Mouse (Mus musculus): ENCODE data around the gene Nckap5. TPM values are rescaled to one million over a fixed set of nuclear protein-coding genes. Genes with fewer than 3 reads are reported as not detected.

Gene Nckap5
- polyA plus RNA-seq, 1 experiment from 2014 or later: 0.67 TPM

DNA sequence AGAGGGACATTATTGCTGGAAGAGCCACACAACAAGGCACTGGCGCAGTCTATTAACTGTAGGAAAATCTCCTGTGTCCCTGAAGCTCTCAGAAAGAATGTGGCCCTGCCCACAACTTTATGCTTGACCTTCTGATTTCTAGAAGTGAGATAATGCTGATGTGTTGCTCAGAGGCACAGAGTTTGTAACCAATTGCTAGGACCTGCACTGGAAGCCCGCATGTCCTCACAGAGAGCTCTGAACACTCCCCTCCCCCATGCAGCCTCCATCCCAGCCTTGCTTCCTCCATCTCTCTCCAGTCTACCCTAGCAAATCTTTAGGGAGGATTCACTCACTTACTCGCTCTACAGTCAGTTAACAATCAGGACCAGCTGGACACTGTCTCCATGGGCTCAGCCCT is 346.9 kb downstream of the Nckap5 start:
- Histone ChIP-seq H3K9ac (ENCODE audit: low read depth, low read length) (no peak overlapping the region), H3K4me2 (no peak overlapping the region), H3K9me3 (ENCODE audit: control insufficient read depth, low read length) (no peaks in the 10 kb centered on the region), H3K4me3 (ENCODE audit: low read depth, low read length) (no peak overlapping the region), H3K27me3 (replicated peaks; ENCODE audit: control insufficient read depth, insufficient read depth, low read length) (no peaks in the 10 kb centered on the region), H3K36me3 (ENCODE audit: control insufficient read depth, insufficient read depth, low read length) (no peaks in the 10 kb centered on the region), H3K4me1 (replicated peaks; ENCODE audit: control insufficient read depth, insufficient read depth, low read length) (no peaks in the 10 kb centered on the region), H3K27ac (ENCODE audit: low read depth, low read length) (no peak overlapping the region)
- DNase-seq (ENCODE audit: low spot score) (no peak), ATAC-seq (replicated peaks; ENCODE audit: low FRiP score) (no peak)
- 71% methylated on average over 3 of the region's 3 CpGs for WGBS

- ATAC-seq (replicated peaks; ENCODE audit: low FRiP score): no peak
- H3K27me3 ChIP-seq (replicated peaks; ENCODE audit: control insufficient read depth, insufficient read depth, low read length): no peaks in the 10 kb centered on the region
- DNase-seq (ENCODE audit: low spot score): no peak
- H3K36me3 ChIP-seq (ENCODE audit: control insufficient read depth, insufficient read depth, low read length): no peaks in the 10 kb centered on the region
- H3K4me3 ChIP-seq (ENCODE audit: low read depth, low read length): no peak overlapping the region
- no peak overlapping the region for H3K27ac ChIP-seq (ENCODE audit: low read depth, low read length)
- no peak overlapping the region for H3K4me2 ChIP-seq
- H3K4me1 ChIP-seq (replicated peaks; ENCODE audit: control insufficient read depth, insufficient read depth, low read length): no peaks in the 10 kb centered on the region
- H3K9ac ChIP-seq (ENCODE audit: low read depth, low read length): no peak overlapping the region
- 57% methylated on average over 7 of the region's 7 CpGs for WGBS
- no peaks in the 10 kb centered on the region for H3K9me3 ChIP-seq (ENCODE audit: control insufficient read depth, low read length)
Measured at GRCm38 (mm10) chr1:126481459-126482228, 349.0 kb downstream of the Nckap5 start.

DNA sequence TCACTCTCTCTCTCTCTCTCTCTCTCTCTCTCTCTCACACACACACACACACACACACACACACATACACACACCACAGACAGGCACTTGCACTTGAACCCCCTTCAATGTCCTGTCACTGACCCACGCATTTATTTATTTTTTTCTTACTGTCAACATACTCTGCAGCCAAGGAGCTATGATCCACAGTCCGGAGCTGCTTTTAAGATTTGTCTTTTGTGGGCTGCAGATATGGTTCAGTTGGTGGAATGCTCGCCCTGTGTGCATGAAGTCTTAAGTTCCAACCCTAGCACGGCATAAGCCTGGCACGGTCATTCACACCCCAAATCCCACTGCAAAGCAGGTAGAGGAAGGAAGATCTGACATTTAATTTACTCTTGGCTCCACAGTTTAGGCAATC is 357.6 kb downstream of the Nckap5 start:
- no peak for ATAC-seq (replicated peaks; ENCODE audit: low FRiP score)
- 62% methylated on average over 5 of the region's 5 CpGs for WGBS

GRCm38 (mm10) chr1:126471419-126471818 is 359.2 kb downstream of the Nckap5 start:
- Histone ChIP-seq H3K4me2 (no peak overlapping the region), H3K4me1 (replicated peaks; ENCODE audit: control insufficient read depth, insufficient read depth, low read length) (no peaks in the 10 kb centered on the region), H3K9me3 (ENCODE audit: control insufficient read depth, low read length) (no peaks in the 10 kb centered on the region), H3K27me3 (replicated peaks; ENCODE audit: control insufficient read depth, insufficient read depth, low read length) (no peaks in the 10 kb centered on the region), H3K36me3 (ENCODE audit: control insufficient read depth, insufficient read depth, low read length) (no peaks in the 10 kb centered on the region), H3K27ac (ENCODE audit: low read depth, low read length) (no peak overlapping the region), H3K9ac (ENCODE audit: low read depth, low read length) (no peak overlapping the region), H3K4me3 (ENCODE audit: low read depth, low read length) (no peak overlapping the region)
- ATAC-seq (replicated peaks; ENCODE audit: low FRiP score) (no peak), DNase-seq (ENCODE audit: low spot score) (no peak)
- 62% methylated on average over 2 of the region's 2 CpGs for WGBS

More for the DNA sequence above, 357.6 kb downstream of the Nckap5 start:
- H3K27ac ChIP-seq (ENCODE audit: low read depth, low read length): no peak overlapping the region
- no peak overlapping the region for H3K4me2 ChIP-seq
- H3K9me3 ChIP-seq (ENCODE audit: control insufficient read depth, low read length): no peaks in the 10 kb centered on the region
- H3K27me3 ChIP-seq (replicated peaks; ENCODE audit: control insufficient read depth, insufficient read depth, low read length): no peaks in the 10 kb centered on the region
- no peaks in the 10 kb centered on the region for H3K36me3 ChIP-seq (ENCODE audit: control insufficient read depth, insufficient read depth, low read length)
- H3K4me3 ChIP-seq (ENCODE audit: low read depth, low read length): no peak overlapping the region
- H3K9ac ChIP-seq (ENCODE audit: low read depth, low read length): no peak overlapping the region
- no peak for DNase-seq (ENCODE audit: low spot score)
- H3K4me1 ChIP-seq (replicated peaks; ENCODE audit: control insufficient read depth, insufficient read depth, low read length): no peaks in the 10 kb centered on the region

DNA sequence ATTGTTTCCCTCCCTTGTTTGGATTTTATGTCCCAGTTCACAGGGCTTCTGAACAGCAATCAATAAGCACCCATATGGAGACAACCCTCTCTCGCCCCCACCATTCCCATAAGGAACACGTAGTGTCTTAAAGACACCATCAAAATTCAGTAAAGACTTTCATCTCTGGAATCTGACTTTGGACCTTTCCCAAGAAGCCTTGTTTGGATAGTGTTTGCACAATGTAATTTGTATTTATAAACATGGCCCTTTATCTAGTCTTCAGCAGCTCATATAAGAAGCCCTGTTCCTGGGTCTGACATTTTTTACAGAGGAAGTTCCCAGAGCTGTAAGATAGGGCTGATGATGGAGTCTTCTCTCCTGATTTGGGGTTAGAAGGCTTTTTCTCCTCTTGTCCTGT is 359.7 kb downstream of the Nckap5 start:
- Histone ChIP-seq H3K9me3 (ENCODE audit: control insufficient read depth, low read length) (no peaks in the 10 kb centered on the region), H3K27me3 (replicated peaks; ENCODE audit: control insufficient read depth, insufficient read depth, low read length) (no peaks in the 10 kb centered on the region), H3K9ac (ENCODE audit: low read depth, low read length) (no peak overlapping the region), H3K4me3 (ENCODE audit: low read depth, low read length) (no peak overlapping the region), H3K4me1 (replicated peaks; ENCODE audit: control insufficient read depth, insufficient read depth, low read length) (no peaks in the 10 kb centered on the region), H3K4me2 (no peak overlapping the region), H3K36me3 (ENCODE audit: control insufficient read depth, insufficient read depth, low read length) (no peaks in the 10 kb centered on the region), H3K27ac (ENCODE audit: low read depth, low read length) (no peak overlapping the region)
- DNase-seq (ENCODE audit: low spot score) (no peak), ATAC-seq (replicated peaks; ENCODE audit: low FRiP score) (no peak)
- WGBS: 76% methylated on average over 2 of the region's 2 CpGs

- H3K9ac ChIP-seq (ENCODE audit: low read depth, low read length): no peak overlapping the region
- H3K4me2 ChIP-seq: no peak overlapping the region
- no peak overlapping the region for H3K4me3 ChIP-seq (ENCODE audit: low read depth, low read length)
- 62% methylated on average over 5 of the region's 5 CpGs for WGBS
- ATAC-seq (replicated peaks; ENCODE audit: low FRiP score): no peak
- H3K27ac ChIP-seq (ENCODE audit: low read depth, low read length): no peak overlapping the region
- DNase-seq (ENCODE audit: low spot score): no peak
- H3K27me3 ChIP-seq (replicated peaks; ENCODE audit: control insufficient read depth, insufficient read depth, low read length): no peaks in the 10 kb centered on the region
- H3K36me3 ChIP-seq (ENCODE audit: control insufficient read depth, insufficient read depth, low read length): no peaks in the 10 kb centered on the region
- H3K9me3 ChIP-seq (ENCODE audit: control insufficient read depth, low read length): no peaks in the 10 kb centered on the region
- H3K4me1 ChIP-seq (replicated peaks; ENCODE audit: control insufficient read depth, insufficient read depth, low read length): no peaks in the 10 kb centered on the region
Measured at GRCm38 (mm10) chr1:126469818-126470544, 360.6 kb downstream of the Nckap5 start.

GRCm38 (mm10) chr1:126461527-126462354 is 368.9 kb downstream of the Nckap5 start:
- 26% methylated on average over 11 of the region's 11 CpGs for WGBS
- no peaks in the 10 kb centered on the region for H3K36me3 ChIP-seq (ENCODE audit: control insufficient read depth, insufficient read depth, low read length)
- H3K4me2 ChIP-seq: no peak overlapping the region
- no peaks in the 10 kb centered on the region for H3K27me3 ChIP-seq (replicated peaks; ENCODE audit: control insufficient read depth, insufficient read depth, low read length)
- no peak overlapping the region for H3K9ac ChIP-seq (ENCODE audit: low read depth, low read length)
- H3K4me3 ChIP-seq (ENCODE audit: low read depth, low read length): no peak overlapping the region
- no peaks in the 10 kb centered on the region for H3K9me3 ChIP-seq (ENCODE audit: control insufficient read depth, low read length)
- H3K27ac ChIP-seq (ENCODE audit: low read depth, low read length): no peak overlapping the region
- no peaks in the 10 kb centered on the region for H3K4me1 ChIP-seq (replicated peaks; ENCODE audit: control insufficient read depth, insufficient read depth, low read length)
- ATAC-seq (replicated peaks; ENCODE audit: low FRiP score): no peak
- no peak for DNase-seq (ENCODE audit: low spot score)

DNA sequence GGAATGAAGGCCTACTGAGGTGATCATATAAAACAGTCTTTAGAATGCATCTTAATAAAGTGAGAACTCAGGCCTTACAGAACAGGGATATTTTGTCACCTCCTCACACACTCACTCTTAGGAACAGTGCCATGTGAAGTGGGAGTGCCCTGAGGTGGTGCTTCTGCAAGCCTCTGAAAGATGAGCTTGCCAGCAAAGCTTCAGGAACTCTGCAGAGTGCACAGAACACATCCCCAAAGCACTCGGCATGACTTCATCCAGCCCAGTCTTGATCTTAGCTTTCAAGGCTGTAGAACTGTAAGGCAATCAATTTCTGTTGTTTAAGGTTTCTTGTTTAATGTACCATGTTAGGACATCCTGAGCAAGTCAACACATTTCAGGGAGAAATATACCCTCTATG is 372.9 kb downstream of the Nckap5 start:
- no peak overlapping the region for H3K4me2 ChIP-seq
- H3K9me3 ChIP-seq (ENCODE audit: control insufficient read depth, low read length): no peaks in the 10 kb centered on the region
- no peak overlapping the region for H3K9ac ChIP-seq (ENCODE audit: low read depth, low read length)
- DNase-seq (ENCODE audit: low spot score) (no peak), ATAC-seq (replicated peaks; ENCODE audit: low FRiP score) (no peak)
- no peaks in the 10 kb centered on the region for H3K36me3 ChIP-seq (ENCODE audit: control insufficient read depth, insufficient read depth, low read length)
- H3K27ac ChIP-seq (ENCODE audit: low read depth, low read length): no peak overlapping the region
- WGBS: 85% methylated on average over 1 of the region's 1 CpGs
- no peaks in the 10 kb centered on the region for H3K27me3 ChIP-seq (replicated peaks; ENCODE audit: control insufficient read depth, insufficient read depth, low read length)
- no peaks in the 10 kb centered on the region for H3K4me1 ChIP-seq (replicated peaks; ENCODE audit: control insufficient read depth, insufficient read depth, low read length)
- no peak overlapping the region for H3K4me3 ChIP-seq (ENCODE audit: low read depth, low read length)
